Mouse (Mus musculus) lung, postnatal 25 days (tissue): ENCODE results near the gene Nipa2.

Source experiments
- DNase-seq: peaks from one replicate; pipeline ENCODE4 v3.0.0; 2022; ENCODE audit warnings: low spot score

The Nipa2 gene

GRCm38 (mm10) chr7:55962004-55962908 is at the start of gene Nipa2:
Nipa2 (minus strand) TSS chr7:55962476.
- DNase-seq, result peak; percentile 92

- DNase-seq, result no peak
These were observed 48.7 kb upstream of the Nipa2 start for GRCm38 (mm10) chr7:56011018-56011333.

- no peak for DNase-seq
These were observed 48.2 kb upstream of the Nipa2 start for GRCm38 (mm10) chr7:56010318-56011017.

- no peak for DNase-seq
These were observed 36.7 kb upstream of the Nipa2 start for GRCm38 (mm10) chr7:55998997-55999396.

- DNase-seq, result no peak
These were observed 32.7 kb upstream of the Nipa2 start for GRCm38 (mm10) chr7:55995013-55995412.

- no peak for DNase-seq
These were observed 29.6 kb upstream of the Nipa2 start for GRCm38 (mm10) chr7:55991858-55992257.

- no peak for DNase-seq
These were observed 28.9 kb upstream of the Nipa2 start for GRCm38 (mm10) chr7:55991129-55991528.

- peak; percentile 64 for DNase-seq
These were observed 24.4 kb upstream of the Nipa2 start for GRCm38 (mm10) chr7:55986526-55987214.

- no peak for DNase-seq
These were observed 22.5 kb upstream of the Nipa2 start for GRCm38 (mm10) chr7:55984754-55985153.

GRCm38 (mm10) chr7:55983107-55983506 is 20.8 kb upstream of the Nipa2 start:
- peak; percentile 39 for DNase-seq

- no peak for DNase-seq
These were observed 19.9 kb upstream of the Nipa2 start for GRCm38 (mm10) chr7:55982010-55982700.

GRCm38 (mm10) chr7:55981511-55981910 is 19.2 kb upstream of the Nipa2 start:
- no peak for DNase-seq

- no peak for DNase-seq
These were observed 12.2 kb upstream of the Nipa2 start for GRCm38 (mm10) chr7:55974429-55974828.

- DNase-seq, result peak; percentile 16
These were observed 7.1 kb upstream of the Nipa2 start for GRCm38 (mm10) chr7:55969415-55969814.

- peak; percentile 44 for DNase-seq
These were observed 6.1 kb upstream of the Nipa2 start for GRCm38 (mm10) chr7:55968258-55968901.

- DNase-seq, result no peak
These were observed 4.7 kb upstream of the Nipa2 start for GRCm38 (mm10) chr7:55966866-55967460.

GRCm38 (mm10) chr7:55960506-55960905 is 1.8 kb downstream of the Nipa2 start:
- DNase-seq, result no peak

GRCm38 (mm10) chr7:55959801-55960200 is 2.5 kb downstream of the Nipa2 start:
- no peak for DNase-seq

GRCm38 (mm10) chr7:55957916-55958315 is 4.4 kb downstream of the Nipa2 start:
- no peak for DNase-seq

- DNase-seq, result no peak
These were observed 5.1 kb downstream of the Nipa2 start for GRCm38 (mm10) chr7:55957178-55957577.

- DNase-seq, result no peak
These were observed 6.2 kb downstream of the Nipa2 start for GRCm38 (mm10) chr7:55956054-55956453.
